Mouse (Mus musculus) mouse trophoblast stem cell (cell line): ENCODE data around the gene Gm20388.
"Not testable (repeated sequence)": the region's sequence is repeated elsewhere in the genome, so short reads cannot be mapped to it uniquely, and the experiment has no call there.

Experiments used
- in situ Hi-C, 2 experiments: fragments of 300-500 bp; cut with MseI, MboI; formaldehyde crosslinking; loops; 2 replicates in 1 of 2; 3 replicates in 1 of 2; pipeline ENCODE4 v1.15.1; 2025

Gene Gm20388

DNA sequence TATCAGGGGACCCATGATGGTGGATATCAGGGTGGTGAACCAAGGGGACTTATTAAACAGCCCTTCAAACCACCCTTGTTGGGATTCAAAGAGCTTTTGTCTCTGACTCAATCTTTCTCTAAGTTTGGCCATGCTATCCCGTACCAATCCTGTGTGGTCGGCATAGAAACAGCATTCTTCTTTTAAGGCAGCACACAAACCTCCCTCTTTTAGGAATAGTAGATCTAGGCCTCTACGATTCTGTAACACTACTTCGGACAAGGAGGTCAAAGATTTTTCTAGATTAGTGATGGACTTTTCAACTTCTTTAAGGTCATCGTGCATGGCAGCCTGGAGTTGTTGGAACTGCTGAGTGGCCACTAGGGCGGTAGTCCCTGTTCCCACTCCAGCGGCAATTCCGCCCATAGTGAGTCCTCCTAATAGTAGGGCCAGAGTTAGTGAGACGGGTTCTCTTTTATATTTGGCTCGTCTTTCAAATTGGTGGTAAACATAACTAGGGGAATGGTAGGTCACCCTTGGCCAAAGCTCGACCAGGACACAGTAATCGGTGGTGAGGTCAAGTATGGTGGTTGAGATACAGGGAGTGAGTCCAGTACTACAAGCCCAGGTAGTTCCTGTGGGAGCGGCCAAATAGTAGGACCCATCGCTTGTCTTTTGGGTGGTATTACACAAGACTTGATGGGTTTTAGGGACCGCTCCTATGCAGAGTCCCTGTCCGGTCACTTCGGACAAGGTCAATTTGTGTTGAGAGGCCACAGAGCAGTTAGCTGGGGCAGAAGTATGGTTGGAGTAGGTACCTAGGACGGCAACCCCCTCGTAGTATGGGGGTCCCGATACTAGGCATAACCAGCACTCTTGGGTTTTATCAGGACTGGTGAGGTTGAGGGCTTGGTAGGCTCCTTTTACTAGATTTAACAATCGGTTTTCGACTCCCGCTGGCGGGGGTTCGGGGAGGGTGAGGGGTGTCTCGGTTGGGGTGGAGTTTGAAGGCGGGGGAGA, 3516.2 kb downstream of the Gm20388 start:
- in situ Hi-C loops: no loop called here

DNA sequence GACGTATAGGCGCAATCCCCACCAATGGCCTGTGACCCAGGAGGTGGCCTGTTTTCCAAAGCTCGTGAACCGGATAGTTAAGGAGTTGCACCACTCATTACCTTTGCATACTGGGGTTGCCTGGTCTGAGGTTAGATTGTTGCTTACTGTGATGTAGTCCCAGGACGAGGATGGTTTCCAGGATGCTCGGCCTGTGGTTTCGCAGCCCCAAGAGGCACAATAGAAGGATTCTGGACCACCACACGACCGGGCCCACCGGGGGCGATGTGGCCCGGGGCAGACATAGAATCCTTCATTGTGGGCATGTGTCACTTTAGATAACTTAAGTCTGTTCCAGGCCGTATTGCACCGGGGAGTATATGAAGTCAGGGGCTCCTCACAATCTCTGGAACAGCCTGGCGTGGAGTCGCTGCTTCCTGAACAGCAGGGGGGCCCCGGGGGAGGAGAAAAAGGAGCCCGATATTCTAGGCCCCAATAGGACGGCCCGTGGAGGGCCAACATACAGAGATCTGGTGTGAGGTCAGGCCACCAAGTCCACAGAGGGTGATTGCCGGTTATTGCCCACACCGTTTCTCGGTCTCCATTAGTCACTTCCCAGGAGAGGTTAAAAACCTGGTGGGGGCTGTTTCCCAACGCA, 3517.1 kb downstream of the Gm20388 start:
- in situ Hi-C loops: no loop called here

DNA sequence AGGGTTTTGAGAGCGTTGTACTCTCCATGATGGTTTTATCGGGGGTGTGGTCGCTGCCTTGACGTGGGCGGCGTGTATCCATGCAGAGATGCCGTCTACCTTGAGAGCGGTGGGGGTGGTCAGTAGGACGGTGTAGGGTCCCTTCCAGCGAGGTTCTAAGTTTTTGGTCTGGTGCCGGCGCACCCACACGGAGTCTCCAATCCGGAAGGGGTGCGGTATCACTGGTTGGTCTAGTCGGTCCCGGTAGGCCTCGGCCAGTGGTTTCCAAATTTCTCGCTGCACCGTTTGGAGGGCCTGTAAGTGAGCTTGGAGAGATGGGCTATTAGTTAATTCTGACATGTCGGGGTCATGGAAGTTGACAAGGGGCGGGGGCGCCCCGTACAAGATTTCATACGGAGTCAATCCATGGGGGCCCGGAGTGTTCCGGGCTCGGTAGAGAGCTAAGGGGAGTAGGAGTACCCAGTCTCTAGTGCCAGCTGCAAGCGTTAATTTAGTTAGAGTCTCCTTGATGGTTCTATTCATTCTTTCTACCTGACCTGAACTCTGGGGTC, 3517.8 kb downstream of the Gm20388 start:
- in situ Hi-C loops: no loop called here

DNA sequence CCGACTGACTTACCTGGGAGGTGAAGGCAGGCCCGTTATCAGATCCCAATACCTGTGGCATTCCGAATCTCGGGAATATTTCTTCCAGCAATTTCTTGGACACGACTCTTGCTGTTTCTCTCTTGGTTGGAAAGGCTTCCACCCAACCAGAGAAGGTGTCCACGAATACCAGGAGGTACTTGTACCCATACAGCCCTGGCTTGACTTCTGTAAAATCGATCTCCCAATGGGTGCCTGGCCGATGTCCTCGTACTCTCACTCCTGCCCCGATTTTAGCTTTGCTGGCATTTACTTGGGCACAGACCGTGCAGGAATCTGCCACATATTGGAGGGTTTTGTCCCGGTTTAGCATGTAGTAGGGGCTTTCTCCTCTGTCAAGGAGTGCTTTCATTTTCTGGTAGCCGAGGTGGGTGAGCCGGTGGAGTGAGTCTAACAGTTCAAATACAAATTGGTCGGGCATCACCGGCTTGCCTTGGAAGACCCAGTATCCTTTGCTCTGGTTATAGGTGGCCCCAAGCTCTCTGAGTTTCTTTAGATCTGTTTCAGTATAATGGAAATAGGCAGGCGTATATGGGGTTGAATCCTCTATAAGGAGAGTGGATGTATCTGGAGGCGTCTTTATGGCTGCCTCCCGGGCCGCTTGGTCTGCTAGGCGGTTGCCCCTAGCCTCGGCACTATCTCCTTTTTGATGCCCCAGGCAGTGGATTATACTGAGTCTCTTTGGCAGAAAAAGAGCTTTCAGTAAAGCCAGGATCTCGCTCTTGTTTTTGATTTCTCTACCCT, 3518.5 kb downstream of the Gm20388 start:
- in situ Hi-C loops: no loop called here

DNA sequence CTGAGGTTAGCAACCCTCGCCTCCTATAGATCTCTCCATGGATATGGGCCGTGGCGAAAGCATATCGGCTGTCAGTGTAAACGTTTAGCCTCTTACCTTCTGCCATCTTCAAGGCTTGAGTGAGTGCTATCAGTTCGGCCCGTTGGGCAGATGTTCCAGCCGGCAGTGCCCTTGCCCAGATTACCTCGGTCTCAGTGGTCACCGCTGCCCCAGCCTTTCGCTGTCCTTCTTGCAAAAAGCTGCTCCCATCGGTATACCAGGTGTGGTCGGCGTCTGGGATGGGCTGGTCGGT, 3519.0 kb downstream of the Gm20388 start:
- in situ Hi-C loops: not testable (repeated sequence)

DNA sequence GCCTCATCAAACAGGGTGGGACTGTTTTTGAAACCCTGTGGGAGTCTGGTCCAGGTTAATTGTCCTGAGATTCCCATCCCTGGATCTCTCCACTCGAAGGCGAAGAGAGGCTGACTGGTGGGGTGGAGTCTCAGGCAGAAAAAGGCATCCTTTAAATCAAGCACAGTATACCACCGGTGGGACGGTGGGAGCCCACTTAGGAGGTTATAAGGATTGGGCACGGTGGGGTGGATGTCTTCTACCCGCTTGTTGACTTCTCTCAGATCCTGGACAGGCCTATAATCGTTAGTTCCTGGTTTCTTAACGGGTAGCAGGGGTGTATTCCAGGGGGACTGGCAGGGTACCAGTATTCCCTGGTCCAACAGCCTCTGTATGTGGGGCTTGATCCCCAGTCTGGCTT, 3520.3 kb downstream of the Gm20388 start:
- in situ Hi-C loops: not testable (repeated sequence)

DNA sequence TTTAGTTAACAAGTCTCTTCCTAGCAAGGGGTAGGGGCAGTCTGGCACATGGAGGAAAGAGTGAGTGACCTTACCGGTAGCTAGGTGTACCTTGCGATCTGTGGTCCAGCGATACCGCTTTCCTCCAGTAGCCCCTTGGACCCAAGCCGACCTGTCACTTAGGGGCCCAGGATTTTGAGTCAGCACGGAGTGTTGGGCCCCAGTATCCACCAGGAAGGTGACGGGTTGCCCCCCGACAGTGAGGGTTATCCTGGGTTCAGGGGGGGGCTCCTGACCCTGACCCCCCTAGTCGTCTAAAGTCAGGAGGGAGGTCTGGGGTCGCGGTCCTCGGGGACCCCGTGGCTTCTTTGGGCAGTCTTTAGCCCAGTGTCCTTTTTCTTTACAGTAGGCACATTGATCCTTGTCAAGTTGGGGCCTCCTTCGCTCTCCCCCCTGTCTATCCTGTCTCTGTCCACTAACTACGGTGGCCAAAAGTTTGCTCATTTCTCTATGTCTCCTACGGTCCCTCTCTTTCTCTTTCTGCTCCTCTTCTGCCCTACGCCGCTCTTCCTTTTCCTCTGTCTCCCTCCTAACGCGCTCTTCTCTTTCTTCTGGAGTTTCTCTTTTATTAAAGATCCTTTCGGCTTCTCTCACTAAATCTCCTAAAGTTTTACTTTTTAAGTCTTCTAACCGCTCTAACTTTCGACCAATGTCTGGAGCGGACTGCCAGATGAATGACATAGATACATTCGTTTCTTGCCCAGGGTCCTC, 3521.2 kb downstream of the Gm20388 start:
- in situ Hi-C loops: no loop called here

DNA sequence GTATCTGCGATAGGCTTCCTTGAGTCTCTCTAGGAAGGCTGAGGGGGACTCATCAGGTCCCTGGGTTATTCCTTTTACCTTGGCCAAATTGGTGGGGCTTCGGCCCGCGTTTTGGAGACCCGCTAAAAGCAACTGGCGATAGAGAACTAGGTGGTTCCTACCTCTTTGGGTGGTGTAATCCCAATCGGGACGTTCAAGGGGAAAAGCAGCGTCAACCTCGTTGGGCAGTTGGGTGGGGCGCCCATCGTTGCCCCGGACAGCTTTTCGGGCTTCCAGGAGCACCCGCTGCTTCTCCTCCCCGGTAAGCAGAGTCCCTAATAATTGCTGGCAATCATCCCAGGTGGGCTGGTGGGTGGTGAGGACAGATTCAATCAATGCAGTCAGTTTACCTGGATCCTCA, 3521.7 kb downstream of the Gm20388 start:
- in situ Hi-C loops: no loop called here

DNA sequence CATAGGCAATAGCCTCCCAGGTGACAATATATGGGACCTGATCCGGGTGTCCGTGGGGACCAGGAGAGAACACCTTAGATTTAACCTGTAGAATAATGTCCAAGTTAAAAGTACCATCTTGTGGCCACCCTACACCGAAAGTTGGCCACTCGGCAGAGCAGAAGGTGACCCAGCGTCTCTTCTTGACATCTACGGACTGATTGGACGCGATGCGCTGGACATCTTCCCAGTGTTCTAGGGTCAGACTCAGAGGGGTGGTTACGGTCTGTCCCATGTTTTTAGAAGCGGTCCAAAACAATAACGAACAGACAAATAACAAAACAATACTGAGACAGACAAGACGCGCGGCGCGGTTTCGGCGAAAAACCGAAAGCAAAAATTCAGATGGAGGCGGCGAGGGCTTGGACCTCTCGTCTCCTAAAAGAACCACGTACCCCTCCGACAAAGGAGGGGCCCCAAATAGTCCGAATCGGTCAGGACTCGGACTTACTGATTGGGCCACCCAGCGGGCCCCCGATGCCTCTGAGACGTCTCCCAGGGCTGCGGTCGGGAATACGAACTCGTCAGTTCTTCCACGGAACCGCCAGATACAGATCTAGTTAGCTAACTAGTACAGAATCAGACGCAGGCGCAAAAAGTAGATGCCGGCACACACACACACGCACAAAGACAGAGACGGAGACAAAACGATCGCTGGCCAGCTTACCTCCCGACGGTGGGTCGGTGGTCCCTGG, 3522.8 kb downstream of the Gm20388 start:
- in situ Hi-C loops: not testable (repeated sequence)

DNA sequence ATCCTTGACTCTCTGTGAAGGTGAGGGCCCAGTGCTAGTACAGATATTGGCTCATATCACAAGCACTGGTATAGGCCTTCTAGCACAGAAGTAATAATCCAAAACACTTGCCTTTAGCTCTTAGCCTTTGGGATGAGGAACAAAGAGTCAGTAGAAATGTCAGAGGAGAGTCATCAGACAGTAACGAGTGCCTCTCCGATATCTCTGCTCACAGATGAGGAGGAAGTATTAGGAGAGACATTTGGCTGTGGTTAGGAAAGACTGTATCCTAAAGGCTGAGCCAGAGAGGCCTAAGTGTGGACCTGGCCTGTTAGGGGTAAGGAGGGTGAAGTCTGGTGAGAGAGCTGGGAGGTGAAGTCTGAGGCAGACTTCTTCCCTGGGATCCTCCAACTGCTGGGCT, 3531.1 kb downstream of the Gm20388 start:
- in situ Hi-C loops: no loop called here

DNA sequence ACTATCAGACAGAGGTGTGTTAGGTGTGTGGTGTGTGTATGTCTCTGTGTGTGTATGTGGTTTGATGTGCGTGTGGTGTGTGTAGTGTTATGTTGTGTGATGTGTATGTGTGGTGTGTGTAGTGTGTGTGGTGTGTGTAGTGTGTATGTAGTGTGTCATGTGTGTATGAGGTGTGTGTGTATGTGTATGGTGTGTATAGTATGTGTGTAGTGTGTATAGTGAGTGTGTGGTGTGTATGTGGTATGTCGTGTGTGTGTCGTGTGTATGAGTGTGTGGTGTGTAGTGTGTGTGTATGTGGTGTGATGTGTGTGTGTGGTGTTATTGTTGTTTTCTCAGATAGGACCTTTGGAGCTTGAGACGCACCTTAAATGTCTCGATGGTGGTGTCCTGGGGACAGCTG, 3531.7 kb downstream of the Gm20388 start:
- in situ Hi-C loops: no loop called here

DNA sequence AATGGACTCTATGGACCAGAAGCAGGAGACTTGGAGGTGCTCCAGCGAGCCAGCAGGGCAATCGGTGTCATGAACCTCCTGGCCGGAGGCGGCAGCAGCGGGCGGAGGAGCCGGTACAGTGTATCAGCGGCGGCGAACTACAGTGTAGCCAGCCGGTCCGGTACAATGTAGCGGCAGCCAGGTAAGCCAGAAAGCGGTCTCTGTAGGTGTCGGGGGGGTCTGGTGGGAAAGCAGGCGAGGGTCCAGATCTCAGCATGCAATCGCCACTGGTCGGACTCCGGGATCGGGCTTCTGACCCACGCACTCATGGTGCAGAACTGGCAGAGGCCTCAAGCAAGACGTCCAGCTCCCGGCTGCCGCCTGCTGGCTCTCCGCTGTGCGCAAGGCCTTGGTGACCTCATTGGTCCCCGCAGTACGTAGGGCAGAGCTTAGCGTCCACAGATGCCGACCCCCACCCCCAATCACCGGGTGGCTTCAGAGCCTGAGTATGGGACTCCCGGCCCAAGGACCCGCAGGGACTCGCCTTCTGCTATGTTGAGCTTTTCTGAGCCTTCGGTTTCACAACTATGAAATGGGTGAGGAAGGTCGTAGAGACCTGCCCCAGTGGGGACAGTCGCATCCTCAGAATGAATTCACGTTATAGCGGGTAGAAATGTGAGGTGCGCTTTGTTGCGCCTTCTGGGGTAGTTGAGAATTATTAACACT, 3532.4 kb downstream of the Gm20388 start:
- in situ Hi-C loops: no loop called here

DNA sequence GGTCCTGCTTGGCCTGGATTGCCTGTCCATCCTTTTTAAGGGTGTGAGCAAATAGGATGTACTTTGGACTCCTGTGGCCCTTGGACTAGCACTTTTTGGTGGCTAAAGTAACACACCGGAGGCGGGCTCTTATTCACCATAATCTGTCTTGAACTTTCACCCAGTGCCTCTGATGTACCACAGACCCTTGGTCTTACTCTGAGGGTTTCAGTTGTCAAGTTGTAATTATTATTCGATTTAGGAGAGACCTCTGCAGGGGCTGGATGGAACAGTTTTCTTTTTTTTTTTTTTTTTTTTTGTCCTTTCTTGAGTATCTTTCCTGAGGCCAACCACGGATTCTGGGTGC, 3532.9 kb downstream of the Gm20388 start:
- in situ Hi-C loops: no loop called here

DNA sequence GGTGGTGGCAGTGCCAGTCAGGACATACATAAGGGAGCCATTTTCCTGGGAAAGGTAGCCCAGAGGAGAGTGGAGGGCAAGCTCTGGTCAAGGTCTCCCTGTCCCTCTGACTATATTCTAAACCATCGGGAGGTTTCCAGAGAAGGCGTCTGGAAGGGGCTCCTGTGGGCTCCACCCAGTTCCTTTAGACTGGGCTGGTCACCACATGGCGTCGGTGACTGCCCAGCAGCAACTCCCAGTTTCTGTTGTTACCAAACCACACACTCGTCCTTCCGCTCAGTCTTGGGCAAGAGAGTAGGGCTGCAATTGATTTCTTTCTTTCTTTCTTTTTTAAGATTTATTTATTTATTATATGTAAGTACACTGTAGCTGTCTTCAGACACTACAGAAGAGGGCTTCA, 3533.5 kb downstream of the Gm20388 start:
- in situ Hi-C loops: no loop called here

DNA sequence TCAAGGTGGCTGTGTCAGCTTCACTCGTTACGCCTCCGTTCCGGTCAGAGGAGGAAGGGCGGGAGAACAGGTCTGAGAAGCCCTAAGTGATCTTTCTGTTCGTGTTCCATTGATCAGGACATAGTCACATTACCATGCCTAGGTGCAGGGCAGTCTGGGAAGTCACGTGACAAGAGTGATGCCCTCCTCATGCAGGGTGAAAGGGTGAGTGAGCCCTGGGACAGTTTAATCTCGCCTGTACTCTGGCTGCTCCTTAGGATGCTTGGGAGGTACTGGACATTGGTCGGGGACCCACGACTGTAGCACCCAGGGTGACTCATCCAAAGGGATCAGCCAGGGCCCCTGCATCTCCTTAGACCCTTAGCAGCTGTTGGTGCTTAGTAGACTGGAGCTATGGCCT, 3535.3 kb downstream of the Gm20388 start:
- in situ Hi-C loops: no loop called here

DNA sequence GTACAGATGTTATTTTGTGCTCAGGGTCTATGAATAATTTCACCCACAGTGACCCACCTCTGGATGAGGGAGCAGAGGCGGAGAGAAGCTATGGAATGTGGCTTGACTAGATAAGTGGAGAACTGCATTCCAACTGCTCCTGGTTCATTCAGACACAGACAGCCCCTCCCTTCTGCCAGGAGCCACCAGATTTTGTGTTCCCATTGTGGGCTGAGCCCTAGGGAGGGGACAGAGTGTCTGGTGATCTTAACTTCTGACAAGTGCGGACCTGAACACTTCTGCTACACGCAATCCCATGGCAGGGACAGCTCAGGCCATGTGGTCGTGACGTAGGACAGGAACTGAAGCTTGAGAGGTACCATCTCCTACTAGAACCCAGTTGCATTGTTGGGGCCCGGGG, 3536.2 kb downstream of the Gm20388 start:
- in situ Hi-C loops: no loop called here

DNA sequence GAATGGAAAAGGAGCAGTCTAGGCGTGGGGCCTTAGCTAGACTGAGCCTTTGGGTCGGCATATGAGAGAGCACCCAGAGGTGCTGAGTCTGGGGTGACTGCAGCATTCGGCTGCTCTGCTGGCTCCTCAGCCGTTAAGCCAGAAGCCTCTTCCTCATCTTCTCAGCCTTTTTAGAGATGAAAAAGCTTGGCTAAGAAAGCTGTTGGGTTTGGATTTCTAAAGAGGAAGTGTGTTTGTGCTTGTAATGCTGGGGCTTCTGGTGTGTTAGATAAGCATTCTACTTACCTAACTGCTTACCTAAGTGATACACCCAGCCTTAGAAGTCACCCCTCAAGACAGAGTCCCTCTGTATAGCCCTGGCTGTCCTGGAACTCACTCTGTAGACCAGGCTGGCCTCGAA, 3540.1 kb downstream of the Gm20388 start:
- in situ Hi-C loops: no loop called here

DNA sequence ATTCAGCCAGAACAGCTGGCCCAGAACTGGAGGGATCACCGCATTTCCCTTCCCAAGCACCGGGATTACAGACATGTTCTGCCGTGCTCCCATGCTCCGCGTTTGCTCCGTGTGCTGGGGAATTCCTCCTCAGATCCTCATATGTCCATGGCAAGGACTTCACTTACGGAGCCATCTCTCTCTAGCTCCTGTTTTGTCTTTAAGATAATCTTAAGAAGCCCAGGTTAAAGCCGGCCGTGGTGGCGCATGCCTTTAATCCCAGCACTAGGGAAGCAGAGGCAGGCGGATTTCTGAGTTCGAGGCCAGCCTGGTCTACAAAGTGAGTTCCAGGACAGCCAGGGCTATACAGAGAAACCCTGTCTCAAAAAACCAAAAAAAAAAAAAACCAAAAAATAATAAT, 3541.1 kb downstream of the Gm20388 start:
- in situ Hi-C loops: not testable (repeated sequence)

DNA sequence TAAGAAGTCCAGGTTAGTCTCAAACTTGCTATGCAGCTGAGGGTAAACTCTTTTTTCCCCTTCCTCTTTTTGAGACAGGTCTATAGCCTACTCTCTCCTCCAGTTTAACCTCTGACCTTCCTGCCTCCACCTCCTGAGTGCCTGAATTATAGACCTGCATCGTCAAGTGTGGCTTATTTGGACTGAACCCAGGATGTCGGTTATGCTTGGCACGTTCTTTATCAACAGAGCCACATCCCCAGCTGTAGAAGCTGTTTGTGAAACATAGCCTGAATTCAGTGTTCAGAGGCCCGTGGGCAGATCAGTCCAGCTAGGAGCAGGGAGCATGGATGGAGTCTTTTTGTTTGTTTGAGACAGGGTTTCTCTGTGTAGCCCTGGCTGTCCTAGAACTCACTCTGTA, 3541.5 kb downstream of the Gm20388 start:
- in situ Hi-C loops: no loop called here

DNA sequence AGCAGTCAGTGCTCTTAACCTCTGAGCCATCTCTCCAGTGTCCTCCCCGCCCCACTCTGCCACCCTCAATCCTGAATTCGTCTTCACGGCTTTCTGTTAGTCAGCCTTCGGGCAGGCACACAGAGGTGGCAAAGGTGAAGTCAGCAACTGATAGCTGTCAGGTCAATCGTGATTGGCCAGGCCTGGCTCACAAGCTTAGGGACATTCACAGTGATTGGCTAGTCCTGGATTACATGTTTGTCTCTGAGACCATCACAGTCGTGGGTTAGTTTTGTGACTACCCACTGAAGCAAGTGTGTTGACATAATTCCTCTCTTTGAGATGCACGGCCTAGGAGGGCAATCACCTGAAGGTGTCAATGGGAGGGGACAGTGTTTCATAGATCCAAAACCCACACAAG, 3542.7 kb downstream of the Gm20388 start:
- in situ Hi-C loops: no loop called here
